Mouse (Mus musculus) ES-E14 (cell line): ENCODE data around the gene Rtn4.

Experiments used
- CHD2 ChIP-seq: IDR thresholded peaks from 2 replicates; pipeline ENCODE4 v1.6.1; 2014; ENCODE audit warnings: mild to moderate bottlenecking, low read depth, low read length, inconsistent platforms
- MAFK ChIP-seq: IDR thresholded peaks from 2 replicates; pipeline ENCODE4 v1.6.1; 2014; ENCODE audit warnings: mild to moderate bottlenecking, low read depth, low read length, inconsistent platforms; ENCODE audit not compliant: insufficient read depth
- ZC3H11A ChIP-seq: IDR thresholded peaks from 2 replicates; pipeline ENCODE4 v1.6.1; 2012; ENCODE audit warnings: low read depth, mild to moderate bottlenecking, inconsistent platforms, low read length, borderline replicate concordance
- ZNF384 ChIP-seq: IDR thresholded peaks from 2 replicates; pipeline ENCODE4 v1.6.1; 2012; ENCODE audit warnings: low read depth, low read length, inconsistent platforms

DNA sequence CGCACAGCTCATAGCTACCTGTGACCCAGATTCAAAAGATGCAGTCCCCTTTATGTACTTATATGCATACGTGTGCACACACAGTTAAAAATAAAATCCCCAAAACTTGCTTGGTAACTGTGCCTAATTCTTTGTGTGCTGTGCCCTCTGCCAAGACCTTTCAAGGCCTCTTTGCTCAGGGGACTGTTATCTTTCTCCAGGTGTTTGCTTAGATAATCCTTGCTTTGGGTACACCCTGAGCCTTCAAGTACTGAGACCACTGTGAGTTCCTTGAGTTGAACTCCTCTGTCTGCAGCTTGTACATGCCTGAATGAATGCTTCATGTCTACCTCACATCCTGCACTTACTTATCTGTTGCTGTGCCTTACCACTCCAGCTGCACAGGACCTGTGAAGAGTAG is 32.0 kb upstream of the Rtn4 start:
- TF ChIP-seq MAFK (no peak), CHD2 (no peak), ZNF384 (no peak), ZC3H11A (no peak)
